In the genomic region with DNA sequence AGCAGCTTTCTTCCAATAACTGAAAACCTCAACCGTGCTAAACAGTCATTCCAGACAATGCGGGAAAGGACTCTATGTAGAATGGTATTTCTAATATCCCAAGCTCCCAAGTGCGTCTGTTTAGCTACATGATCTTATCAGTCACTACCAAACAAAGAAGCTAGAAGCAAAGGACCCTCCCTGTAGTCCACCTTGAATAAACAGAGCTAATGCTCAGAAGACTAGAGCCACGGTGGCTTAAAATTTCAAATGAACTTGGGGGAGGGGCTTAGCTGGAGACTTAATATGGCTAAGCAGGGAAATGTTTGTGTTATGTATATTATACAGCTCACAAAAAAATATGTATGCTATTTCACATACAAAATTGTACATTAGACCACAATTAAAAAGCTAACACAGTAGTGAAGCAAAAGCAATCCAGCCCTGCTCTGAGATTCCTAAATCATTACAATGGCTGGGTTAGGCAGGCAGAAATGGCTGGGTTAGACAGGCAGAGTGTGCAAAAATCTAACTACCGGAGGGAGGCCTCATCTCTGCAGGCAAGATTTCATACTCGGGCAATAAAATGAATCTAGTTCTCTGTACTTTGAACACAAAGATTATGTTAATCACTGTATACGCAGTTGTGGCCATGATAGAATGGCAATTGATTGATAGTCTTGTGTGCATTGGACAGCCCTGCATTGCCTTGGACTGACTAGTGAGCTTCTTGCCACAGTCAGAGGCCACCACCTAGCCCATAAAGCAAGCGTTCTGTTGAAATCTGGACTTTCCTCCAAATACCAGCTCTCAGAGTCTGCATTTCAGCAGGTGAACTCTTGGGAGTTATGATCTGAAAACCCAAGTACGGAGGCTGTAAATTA, we compare ENCODE assay signal across 33 mouse cellular contexts. TPM values are rescaled to one million over a fixed set of nuclear protein-coding genes. Genes with fewer than 3 reads are reported as not detected.
DNase-seq lines count a peak whose midpoint lies in the region; ATAC-seq lines count a peak whose summit lies in the region.
"Had no signal": no experiment of that assay in that cellular context is flagged by ENCODE, and none has a peak within 500 bp of the region (broad histone marks: within the 10 kb centered on the region; RNA-seq: fewer than 3 reads in every experiment).

No protein-coding gene starts in this region.

- H3K4me2 ChIP-seq in midbrain, embryonic 16.5 days (ENCODE audit: low read length): no peak overlapping the region
- H3K4me2 ChIP-seq in intestine, embryonic 16.5 days (ENCODE audit: low read depth, low read length): peak overlapping the region; percentile 12
- no peak overlapping the region for H3K4me2 ChIP-seq in neural tube, embryonic 14.5 days (ENCODE audit: low read depth, low read length)
- H3K4me2 ChIP-seq: forebrain, embryonic 13.5 days; heart, embryonic 13.5 days; liver, embryonic 12.5 days; midbrain, embryonic 15.5 days; neural tube, embryonic 12.5 days had no signal

- H3K4me1 ChIP-seq in midbrain, embryonic 16.5 days (ENCODE audit: control insufficient read depth, insufficient read depth, low read length): no peaks in the 10 kb centered on the region
- 0 out of 2 replicates have a peak, but pooled peaks cover 4% of the 10 kb centered on the region for H3K4me1 ChIP-seq in midbrain, embryonic 10.5 days
- peaks cover 8% of the 10 kb centered on the region; the same call in 1 of the 2 replicates for H3K4me1 ChIP-seq in intestine, embryonic 16.5 days (ENCODE audit: control insufficient read depth, insufficient read depth, low read length)
- no peaks in the 10 kb centered on the region for H3K4me1 ChIP-seq in neural tube, embryonic 14.5 days (ENCODE audit: control insufficient read depth, insufficient read depth, low read length)
- H3K4me1 ChIP-seq: forebrain, embryonic 13.5 days; liver, embryonic 12.5 days; megakaryocyte, embryonic 14.5 days; neural tube, embryonic 12.5 days had no signal

- H3K27me3 ChIP-seq in midbrain, embryonic 16.5 days (ENCODE audit: control insufficient read depth, insufficient read depth, low read depth, low read length): no peaks in the 10 kb centered on the region
- H3K27me3 ChIP-seq in midbrain, embryonic 10.5 days (ENCODE audit: low read depth, poor library complexity, severe bottlenecking): no peaks in the 10 kb centered on the region
- no peaks in the 10 kb centered on the region for H3K27me3 ChIP-seq in intestine, embryonic 16.5 days (replicated peaks; ENCODE audit: control insufficient read depth, insufficient read depth, low read length)
- H3K27me3 ChIP-seq in neural tube, embryonic 14.5 days (ENCODE audit: control insufficient read depth, insufficient read depth, low read length): no peaks in the 10 kb centered on the region
- H3K27me3 ChIP-seq: CH12.LX; forebrain, embryonic 13.5 days; heart, embryonic 13.5 days; liver, embryonic 12.5 days; megakaryocyte, embryonic 14.5 days; midbrain, embryonic 15.5 days; neural tube, embryonic 12.5 days had no signal

- DNase-seq in midbrain, embryonic 10.5 days (ENCODE audit: low spot score): no peak
- peak; percentile 29 for DNase-seq in yolk sac, embryonic 10.5 days (ENCODE audit: low spot score)
- DNase-seq in ovary, adult 18-20 months (ENCODE audit: low spot score): no peak
- DNase-seq: adrenal gland, adult 2 months; adrenal gland, postnatal 36 days; B cell, adult 2 months; cerebellum, adult 2 months; cerebellum, postnatal 25 days; gastrocnemius, postnatal 10 days; heart, postnatal 10 days; kidney, adult 9 months; kidney, postnatal 10 days; left cerebral cortex, postnatal 4 days; liver, postnatal 0 days; lung, postnatal 4 days; right cerebral cortex, postnatal 25 days; spleen, adult 18-20 months; thymus, postnatal 14 days had no signal

- H3K27ac ChIP-seq in midbrain, embryonic 16.5 days (ENCODE audit: low read length): no peak overlapping the region
- no peak overlapping the region for H3K27ac ChIP-seq in midbrain, embryonic 10.5 days (replicated peaks)
- peak overlapping the region; percentile 86 for H3K27ac ChIP-seq in intestine, embryonic 16.5 days (ENCODE audit: low read length)
- peak overlapping the region; percentile 45; the same call in 1 of the 2 replicates for H3K27ac ChIP-seq in neural tube, embryonic 14.5 days (ENCODE audit: low read depth, low read length)
- H3K27ac ChIP-seq: forebrain, embryonic 13.5 days; heart, embryonic 13.5 days; left cerebral cortex, adult 2 months; liver, embryonic 12.5 days; midbrain, embryonic 15.5 days; neural tube, embryonic 12.5 days had no signal

- H3K9ac ChIP-seq in midbrain, embryonic 16.5 days (ENCODE audit: low read depth, low read length): no peak overlapping the region
- no peak overlapping the region for H3K9ac ChIP-seq in intestine, embryonic 16.5 days (ENCODE audit: low read depth, low read length)
- no peak overlapping the region for H3K9ac ChIP-seq in neural tube, embryonic 14.5 days (replicated peaks; ENCODE audit: low read depth, low read length)
- H3K9ac ChIP-seq: forebrain, embryonic 13.5 days; heart, embryonic 13.5 days; liver, embryonic 12.5 days; liver, postnatal 0 days; midbrain, embryonic 15.5 days; neural tube, embryonic 12.5 days had no signal

- peak; percentile 36; the same call in 1 of the 2 replicates for ATAC-seq in midbrain, embryonic 16.5 days
- peak; percentile 99 for ATAC-seq in intestine, embryonic 16.5 days
- peak; percentile 58; the same call in 1 of the 2 replicates for ATAC-seq in neural tube, embryonic 14.5 days (ENCODE audit: low read depth)
- no peak for ATAC-seq in CD4-positive, CD25-positive, alpha-beta regulatory T cell, adult 4 months
- ATAC-seq: activated CD4-positive, CD25-positive, alpha-beta regulatory T cell, adult 4 months; forebrain, embryonic 13.5 days; inflammation-experienced regulatory T-cells, adult 6 months; liver, embryonic 12.5 days; liver, postnatal 0 days; lung, postnatal 0 days; midbrain, embryonic 15.5 days had no signal

- H3K36me3 ChIP-seq in midbrain, embryonic 16.5 days (ENCODE audit: control insufficient read depth, insufficient read depth, low read length): no peaks in the 10 kb centered on the region
- H3K36me3 ChIP-seq in midbrain, embryonic 10.5 days: no peaks in the 10 kb centered on the region
- H3K36me3 ChIP-seq in intestine, embryonic 16.5 days (ENCODE audit: control insufficient read depth, insufficient read depth, low read length): no peaks in the 10 kb centered on the region
- no peaks in the 10 kb centered on the region for H3K36me3 ChIP-seq in neural tube, embryonic 14.5 days (ENCODE audit: control insufficient read depth, insufficient read depth, low read length)
- H3K36me3 ChIP-seq: heart, embryonic 13.5 days; liver, embryonic 12.5 days; midbrain, embryonic 15.5 days; neural tube, embryonic 12.5 days had no signal

- no peak overlapping the region for H3K4me3 ChIP-seq in midbrain, embryonic 16.5 days (ENCODE audit: low read depth, low read length)
- H3K4me3 ChIP-seq in midbrain, embryonic 10.5 days: no peak overlapping the region
- H3K4me3 ChIP-seq in intestine, embryonic 16.5 days (ENCODE audit: low read length): no peak overlapping the region
- no peak overlapping the region for H3K4me3 ChIP-seq in neural tube, embryonic 14.5 days (ENCODE audit: low read depth, low read length)
- H3K4me3 ChIP-seq: forebrain, embryonic 13.5 days; heart, embryonic 13.5 days; left cerebral cortex, adult 2 months; liver, embryonic 12.5 days; megakaryocyte, embryonic 14.5 days; midbrain, embryonic 15.5 days; neural tube, embryonic 12.5 days had no signal

- no peaks in the 10 kb centered on the region for H3K9me3 ChIP-seq in midbrain, embryonic 16.5 days (replicated peaks; ENCODE audit: control insufficient read depth, low read length, poor library complexity, severe bottlenecking)
- H3K9me3 ChIP-seq in midbrain, embryonic 10.5 days (replicated peaks): no peaks in the 10 kb centered on the region
- no peaks in the 10 kb centered on the region for H3K9me3 ChIP-seq in intestine, embryonic 16.5 days (ENCODE audit: control insufficient read depth, low read length)
- no peaks in the 10 kb centered on the region for H3K9me3 ChIP-seq in neural tube, embryonic 14.5 days (ENCODE audit: control insufficient read depth, low read length)
- H3K9me3 ChIP-seq: forebrain, embryonic 13.5 days; midbrain, embryonic 15.5 days; neural tube, embryonic 12.5 days had no signal

- WGBS in midbrain, embryonic 16.5 days: 63% methylated on average over 9 of the region's 9 CpGs
- WGBS in midbrain, embryonic 10.5 days: 82% methylated on average over 9 of the region's 9 CpGs
- WGBS in intestine, embryonic 16.5 days: 42% methylated on average over 9 of the region's 9 CpGs
- 59% methylated on average over 9 of the region's 9 CpGs for WGBS in neural tube, embryonic 14.5 days

RNA-seq across cellular contexts. Expression of gene Epb41l3, which starts 13.4 kb away (rescaled TPM):
- 77.7 and 78.8 TPM in 2 replicates for polyA plus RNA-seq in midbrain, embryonic 16.5 days (2015; fragmentation: Nextera tagmentation; extraction: Ambion mirVana)
- polyA plus RNA-seq in midbrain, embryonic 10.5 days (2016; fragmentation: Nextera tagmentation; extraction: Ambion mirVana): 51.0 and 62.6 TPM in 2 replicates
- 142 and 168 TPM in 2 replicates for polyA plus RNA-seq in intestine, embryonic 16.5 days (2015; fragmentation: Nextera tagmentation; extraction: Ambion mirVana)
- 126 and 142 TPM in 2 replicates for polyA plus RNA-seq in neural tube, embryonic 14.5 days (2014; fragmentation: Nextera tagmentation; extraction: Ambion mirVana)
- polyA plus RNA-seq in CD4-positive, CD25-positive, alpha-beta regulatory T cell, adult 4 months (2017; shearing (Covaris generic)): under 1 TPM; 0.13 to 0.25 TPM

Comparison
In these comparisons a context has a peak if more than half of its experiments do, and no peak if none do; other contexts are left out.
1. H3K27ac ChIP-seq: peak in intestine, embryonic 16.5 days (single experiment) and neural tube, embryonic 14.5 days (single experiment); none in midbrain, embryonic 16.5 days (single experiment) and midbrain, embryonic 10.5 days (single experiment).
2. RNA of gene Epb41l3, which starts 13.4 kb away (polyA plus RNA-seq): 142 to 168 TPM in intestine, embryonic 16.5 days, 126 to 142 TPM in neural tube, embryonic 14.5 days, 77.7 to 78.8 TPM in midbrain, embryonic 16.5 days and 51.0 to 62.6 TPM in midbrain, embryonic 10.5 days; 0.13 to 0.25 TPM in CD4-positive, CD25-positive, alpha-beta regulatory T cell, adult 4 months; every median in the first group is over 10 times any median in the second.